Mouse (Mus musculus): ENCODE results near the gene Lactb.

DNA sequence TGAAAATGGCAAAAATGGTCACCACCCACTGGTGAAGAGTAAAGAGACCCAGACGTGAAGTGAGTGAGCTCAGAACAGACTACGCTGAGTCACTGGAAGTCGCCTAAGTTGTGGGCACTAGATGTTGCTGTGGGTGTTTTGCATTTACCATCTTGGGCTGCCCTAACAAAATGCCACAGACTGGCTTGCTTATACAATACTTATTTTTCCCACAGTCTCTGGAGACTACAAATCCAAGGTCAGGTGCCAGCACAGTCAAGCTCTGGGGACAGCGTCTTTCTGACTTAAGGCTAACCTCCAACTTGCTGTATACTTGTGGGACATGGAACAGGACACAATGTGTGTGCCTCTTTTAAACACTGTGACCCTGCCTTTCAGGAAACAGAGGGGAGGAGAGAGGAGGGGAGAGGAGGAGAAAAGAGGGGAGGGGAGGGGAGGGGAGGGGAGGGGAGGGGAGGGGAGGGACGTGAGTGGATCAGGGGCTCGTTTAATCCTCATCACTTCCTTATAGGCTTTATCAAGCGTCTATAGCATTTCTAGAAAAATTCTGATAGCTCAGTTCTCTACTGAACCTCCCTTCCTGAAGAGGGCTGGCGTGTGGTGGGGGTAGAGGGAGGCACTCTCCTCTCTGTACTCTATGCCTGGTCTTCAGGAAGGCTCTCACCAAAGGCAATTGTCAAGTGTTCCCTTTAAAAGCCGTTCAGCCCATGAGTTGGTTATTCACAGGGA lies 15.9 kb upstream of the Lactb start:
- TF ChIP-seq CTCF (IDR thresholded peaks at IDR 0.05; ENCODE audit: low read depth) (no peak), EP300 (IDR thresholded peaks at IDR 0.05; ENCODE audit: low read depth) (no peak)

Data from liver, postnatal 0 days (tissue).